Mouse (Mus musculus) G1E-ER4 (cell line): ENCODE results near the gene Krtap5-2. TPM values are rescaled to one million over a fixed set of nuclear protein-coding genes. Genes with fewer than 3 reads are reported as not detected.
"Not testable (repeated sequence)": the region's sequence is repeated elsewhere in the genome, so short reads cannot be mapped to it uniquely, and the experiment has no call there.

Experiments used
- GATA1 ChIP-seq: IDR thresholded peaks from one replicate; pipeline ENCODE4 v1.8.0; 2012; ENCODE audit warnings: low read length, inconsistent platforms
- polyA plus RNA-seq: library from polyadenylated mRNA; stranded (reverse); fragments of >175 nt; gene quantifications from 2 replicates; pipeline ENCODE4 v1.2.3, GENCODE M21; 2012

The Krtap5-2 gene
- polyA plus RNA-seq, 1 experiment, result not detected

DNA sequence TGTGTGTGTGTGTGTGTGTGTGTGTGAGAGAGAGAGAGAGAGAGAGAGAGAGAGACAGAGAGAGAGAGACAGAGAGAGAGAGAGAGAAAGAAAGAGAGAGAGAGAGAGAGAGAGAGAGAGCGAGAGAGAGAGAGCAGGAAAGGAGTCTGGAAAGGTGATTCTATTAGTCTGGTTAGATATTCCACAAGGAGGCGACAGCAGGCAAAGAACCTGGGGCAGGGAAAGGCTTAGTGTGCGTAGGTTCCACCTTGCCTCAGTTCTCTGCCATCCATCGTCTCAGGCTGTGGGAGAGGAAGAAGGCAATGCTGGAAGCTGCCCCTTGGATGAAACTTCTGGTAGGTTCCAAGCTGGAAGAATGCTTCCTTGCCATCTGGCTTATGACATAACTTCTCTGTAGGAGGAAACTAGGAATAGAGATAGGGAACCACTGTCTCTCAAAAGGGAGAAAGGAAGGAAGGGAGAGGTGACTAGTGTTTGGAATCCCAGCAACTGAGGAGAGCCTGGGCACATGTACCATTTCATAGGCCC, 30.3 kb downstream of the Krtap5-2 start:
- no peak for TF ChIP-seq GATA1

DNA sequence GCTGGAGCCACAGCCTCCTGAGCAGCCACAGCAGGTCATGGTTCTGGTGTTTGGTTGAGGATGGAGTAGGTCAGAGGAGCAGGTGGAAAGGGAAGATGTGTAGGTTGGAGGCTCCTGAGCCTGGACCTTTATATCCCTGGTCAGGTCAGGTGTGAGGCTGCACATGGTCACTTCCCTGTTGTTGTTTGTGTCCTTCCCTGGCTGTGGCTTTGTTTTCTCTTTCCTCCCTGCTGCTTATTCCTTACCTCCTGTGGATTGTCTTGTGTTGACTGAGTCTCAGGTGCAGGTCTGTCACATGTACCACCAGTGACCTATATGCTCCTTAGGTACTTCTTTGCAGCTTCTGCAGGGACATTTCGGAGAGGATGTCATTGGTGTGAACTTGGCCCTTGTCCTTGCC, 31.3 kb downstream of the Krtap5-2 start, which contains the start of gene Gm45337:
Gm45337 (minus strand) TSS at position 101 of the 400 bp plus-strand sequence.
- TF ChIP-seq GATA1, result no peak

DNA sequence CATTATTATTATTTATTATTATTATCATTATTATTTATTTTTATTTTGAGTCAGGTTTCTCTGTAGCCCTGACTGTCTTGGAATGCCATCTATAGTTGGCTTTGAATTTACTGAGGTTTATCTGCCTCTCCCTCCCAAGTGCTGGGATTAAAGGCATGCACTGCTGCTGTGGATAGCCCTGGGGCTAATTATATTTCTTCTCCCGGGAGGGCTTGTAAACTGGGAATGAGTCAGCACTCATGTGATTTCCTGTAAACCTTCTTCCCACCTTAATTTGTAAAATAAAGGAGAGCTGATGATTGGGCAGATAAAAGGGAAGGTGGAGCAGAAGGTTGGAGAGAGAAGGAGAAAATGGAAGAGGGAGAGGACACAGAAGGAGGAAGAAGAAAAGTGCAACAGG, 35.1 kb downstream of the Krtap5-2 start:
- TF ChIP-seq GATA1, result no peak

DNA sequence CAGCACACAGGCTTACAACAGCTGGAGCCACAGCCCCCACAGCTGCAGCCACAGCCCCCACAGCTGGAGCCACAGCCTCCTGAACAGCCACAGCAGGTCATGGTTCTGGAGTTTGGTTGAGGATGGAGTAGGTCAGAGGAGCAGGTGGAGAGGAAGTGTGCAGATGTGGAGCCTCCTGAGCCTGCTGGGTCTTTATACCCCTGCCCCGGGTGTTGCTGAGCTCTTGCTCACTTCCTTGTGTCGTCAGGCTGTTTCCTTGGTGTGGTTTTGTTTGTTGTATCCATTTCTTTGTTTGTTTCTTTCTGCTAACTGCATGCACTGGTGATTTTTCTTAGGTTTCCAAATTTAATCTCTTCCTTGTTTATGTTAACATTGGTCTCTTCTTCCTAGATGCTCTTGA, 39.9 kb downstream of the Krtap5-2 start, which contains the start of gene Gm39115:
Gm39115 (minus strand) TSS at position 101 of the 400 bp plus-strand sequence.
- TF ChIP-seq GATA1, result not testable (repeated sequence)

DNA sequence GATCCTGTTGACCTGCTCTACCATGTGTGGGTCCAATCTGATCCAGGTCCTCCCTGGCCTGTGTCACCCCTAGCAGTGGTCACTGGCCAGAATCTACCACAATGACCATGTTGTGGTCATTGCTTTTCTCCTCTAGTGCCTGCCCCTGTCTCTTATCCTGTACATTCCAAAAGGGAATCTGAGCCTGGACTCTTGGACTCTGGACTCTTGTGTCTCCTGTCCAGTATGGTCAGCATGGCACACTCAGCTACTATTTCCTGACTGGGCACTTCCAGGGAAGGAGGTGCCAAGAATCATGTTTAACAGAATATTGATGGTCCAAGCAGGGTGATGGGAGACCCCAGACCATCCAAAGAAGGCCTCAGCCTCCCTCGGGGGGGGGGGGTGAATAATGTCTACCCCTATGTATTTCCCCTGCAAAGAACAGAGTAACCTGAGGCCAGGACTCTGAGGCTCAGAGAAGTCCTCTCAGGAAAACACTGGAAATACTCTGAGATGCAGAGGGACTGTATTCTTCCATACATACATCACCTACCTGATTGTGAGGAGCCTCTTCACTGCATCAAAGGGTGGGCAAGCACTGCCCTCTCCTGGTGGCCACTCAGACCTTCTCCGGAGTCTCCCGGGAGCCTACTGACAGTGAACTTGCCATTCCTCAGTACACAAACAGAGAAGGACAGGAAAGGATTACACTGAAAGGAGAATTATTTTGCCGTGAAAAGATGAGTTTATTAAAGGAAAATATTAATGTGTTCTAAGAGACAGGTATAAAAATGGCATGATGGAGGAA, 41.4 kb downstream of the Krtap5-2 start:
- TF ChIP-seq GATA1, result no peak

DNA sequence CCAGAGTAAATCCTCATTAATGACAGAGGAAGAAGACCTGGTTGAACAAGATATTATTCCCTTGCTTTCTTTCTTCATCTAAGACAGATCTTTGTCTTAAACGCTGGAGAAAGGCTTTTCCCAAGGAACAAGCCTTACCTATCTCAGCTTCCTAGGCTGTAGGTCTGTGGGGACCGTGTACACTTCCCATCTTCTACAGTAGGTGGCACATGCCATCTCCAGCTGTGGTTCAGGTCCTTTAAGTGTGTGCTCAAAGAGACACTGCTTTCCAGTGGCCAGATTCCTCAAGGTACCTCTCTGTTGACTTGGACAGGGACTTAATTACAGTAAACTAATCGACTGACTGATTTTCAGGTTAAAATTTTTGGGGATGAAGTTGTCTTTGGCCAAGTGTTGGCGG, 47.0 kb downstream of the Krtap5-2 start:
- TF ChIP-seq GATA1, result no peak

Other genes starting within 250 kb of the Krtap5-2 start
- 0.02 TPM in 1 of 2 replicates, not detected in the other for gene Brsk2, start 226.3 kb downstream of the Krtap5-2 start, polyA plus RNA-seq
- gene Mob2, start 114.9 kb downstream of the Krtap5-2 start, polyA plus RNA-seq, result 38.6 and 39.4 TPM in 2 replicates
- 0.24 and 0.28 TPM in 2 replicates for gene Dusp8, start 80.2 kb downstream of the Krtap5-2 start, polyA plus RNA-seq
- gene Gm45618, start 55.3 kb downstream of the Krtap5-2 start, polyA plus RNA-seq, result not detected in 2 replicates
- gene Gm39115, start 40.0 kb downstream of the Krtap5-2 start, polyA plus RNA-seq, result not detected in 2 replicates
- not detected in 2 replicates for gene Gm45337, start 31.4 kb downstream of the Krtap5-2 start, polyA plus RNA-seq
- not detected in 2 replicates for gene Gm29735, start 18.9 kb downstream of the Krtap5-2 start, polyA plus RNA-seq
- gene Gm4553, start 10.3 kb downstream of the Krtap5-2 start, polyA plus RNA-seq, result not detected in 2 replicates
- gene Gm10153, start 14.4 kb upstream of the Krtap5-2 start, polyA plus RNA-seq, result not detected in 2 replicates
- not detected in 2 replicates for gene Krtap5-3, start 25.4 kb upstream of the Krtap5-2 start, polyA plus RNA-seq
- gene Gm7579, start 35.9 kb upstream of the Krtap5-2 start, polyA plus RNA-seq, result not detected in 2 replicates
- not detected in 2 replicates for gene Krtap5-5, start 54.0 kb upstream of the Krtap5-2 start, polyA plus RNA-seq
- gene Gm40460, start 65.1 kb upstream of the Krtap5-2 start, polyA plus RNA-seq, result not detected in 2 replicates
- not detected in 2 replicates for gene Gm2431, start 82.3 kb upstream of the Krtap5-2 start, polyA plus RNA-seq
- not detected in 2 replicates for gene Gm4559, start 98.4 kb upstream of the Krtap5-2 start, polyA plus RNA-seq
- not detected in 2 replicates for gene Krtap5-1, start 121.1 kb upstream of the Krtap5-2 start, polyA plus RNA-seq
- gene Krtap5-4, start 127.5 kb upstream of the Krtap5-2 start, polyA plus RNA-seq, result not detected in 2 replicates
- gene Ifitm10, start 197.7 kb upstream of the Krtap5-2 start, polyA plus RNA-seq, result 0.06 TPM in 1 of 2 replicates, not detected in the other
- gene Gm49369, start 206.7 kb upstream of the Krtap5-2 start, polyA plus RNA-seq, result 24.2 and 26.1 TPM in 2 replicates
- 33.0 and 46.6 TPM in 2 replicates for gene Ctsd, start 212.0 kb upstream of the Krtap5-2 start, polyA plus RNA-seq